8 mouse cellular contexts compared by ENCODE assay signal in genomic region chr1:128832201-128832883, GRCm38 (mm10).
DNase-seq lines count a peak whose midpoint lies in the region; ATAC-seq and TF ChIP-seq lines count a peak whose summit lies in the region.

No protein-coding gene starts in this region.

- no peak overlapping the region for H3K27ac ChIP-seq in heart, embryonic 14.5 days (replicated peaks in 1 of 2; ENCODE audit: control insufficient read depth in 1 of 2, insufficient read depth in 1 of 2, low read depth in 2 of 2, low read length in 2 of 2)
- no peak overlapping the region for H3K27ac ChIP-seq in liver, embryonic 12.5 days
- H3K27ac ChIP-seq in stomach, embryonic 14.5 days (ENCODE audit: low read length), result no peak overlapping the region

- H3K79me2 ChIP-seq in C2C12 (ENCODE audit: control insufficient read depth, insufficient read depth), result no peaks in the 10 kb centered on the region

- no peaks in the 10 kb centered on the region for H3K4me1 ChIP-seq in heart, embryonic 14.5 days (ENCODE audit: control insufficient read depth in 2 of 2, insufficient read depth in 2 of 2, low read length in 2 of 2)
- H3K4me1 ChIP-seq in liver, embryonic 12.5 days, result no peaks in the 10 kb centered on the region
- 0 out of 2 replicates have a peak, but pooled peaks cover 3% of the 10 kb centered on the region for H3K4me1 ChIP-seq in stomach, embryonic 14.5 days (ENCODE audit: control insufficient read depth, insufficient read depth, low read length)

- peak overlapping the region; percentile 67 for H3K4me2 ChIP-seq in heart, embryonic 14.5 days (ENCODE audit: low read length)
- peak overlapping the region; percentile 55 for H3K4me2 ChIP-seq in liver, embryonic 12.5 days
- H3K4me2 ChIP-seq in stomach, embryonic 14.5 days (replicated peaks; ENCODE audit: low read depth, low read length), result peak overlapping the region; percentile 59

- peak; percentile 72 for DNase-seq in brain, adult 2 months (ENCODE audit: low read depth, low spot score)
- peak; percentile 86 for DNase-seq in kidney, postnatal 10 days
- DNase-seq in naive thymus-derived CD4-positive, alpha-beta T cell, adult 2 months (ENCODE audit: low read depth), result peak; percentile 91

- ATAC-seq in erythroid progenitor cell, adult 5-6 weeks (replicated peaks; ENCODE audit: low FRiP score, poor library complexity, severe bottlenecking), result 0 out of 2 replicates have a peak, but pooled peaks have one; percentile 64
- no peak for ATAC-seq in heart, embryonic 14.5 days (ENCODE audit: insufficient number of reproducible peaks, insufficient read depth, low FRiP score, low read depth)
- peak; percentile 46; the same call in 1 of the 2 replicates for ATAC-seq in liver, embryonic 12.5 days
- peak; percentile 67; the same call in 1 of the 2 replicates for ATAC-seq in stomach, embryonic 14.5 days (ENCODE audit: insufficient number of reproducible peaks, insufficient read depth, low FRiP score, low read depth)

- no peak overlapping the region for H3ac ChIP-seq in C2C12 (ENCODE audit: control insufficient read depth, insufficient read length, low read depth)

- no peak overlapping the region for H3K4me3 ChIP-seq in C2C12 (ENCODE audit: insufficient read depth, poor library complexity, severe bottlenecking)
- peak overlapping the region; percentile 30 to 34 for H3K4me3 ChIP-seq in heart, embryonic 14.5 days (ENCODE audit: control insufficient read depth in 1 of 2, insufficient read depth in 1 of 2, low read depth in 1 of 2, low read length in 2 of 2)
- H3K4me3 ChIP-seq in liver, embryonic 12.5 days, result peak overlapping the region; percentile 22
- peak overlapping the region; percentile 8 for H3K4me3 ChIP-seq in stomach, embryonic 14.5 days (ENCODE audit: low read depth, low read length)

- peak; percentile 86 for TF ChIP-seq CTCF in C2C12 (IDR thresholded peaks at IDR 0.05; ENCODE audit: control insufficient read depth, insufficient read depth, insufficient read length)

- no peaks in the 10 kb centered on the region for H3K36me3 ChIP-seq in C2C12 (ENCODE audit: control insufficient read depth, insufficient read depth)
- H3K36me3 ChIP-seq in heart, embryonic 14.5 days (ENCODE audit: control insufficient read depth, insufficient read depth, low read length), result no peaks in the 10 kb centered on the region
- no peaks in the 10 kb centered on the region for H3K36me3 ChIP-seq in liver, embryonic 12.5 days
- H3K36me3 ChIP-seq in stomach, embryonic 14.5 days (ENCODE audit: control insufficient read depth, insufficient read depth, low read length), result no peaks in the 10 kb centered on the region

- WGBS in heart, embryonic 14.5 days, result 21% methylated on average over 18 of the region's 18 CpGs
- WGBS in liver, embryonic 12.5 days (ENCODE audit: insufficient replicate concordance), result 35% methylated on average over 18 of the region's 18 CpGs
- 10% methylated on average over 18 of the region's 18 CpGs for WGBS in stomach, embryonic 14.5 days

- H3K79me3 ChIP-seq in C2C12 (ENCODE audit: low read depth), result no peaks in the 10 kb centered on the region

- H3K9ac ChIP-seq in heart, embryonic 14.5 days (ENCODE audit: low read length), result peak overlapping the region; percentile 58
- H3K9ac ChIP-seq in liver, embryonic 12.5 days, result no peak overlapping the region
- no peak overlapping the region; the same call in 1 of the 2 replicates for H3K9ac ChIP-seq in stomach, embryonic 14.5 days (replicated peaks; ENCODE audit: low read depth, low read length)

- H3K9me3 ChIP-seq in heart, embryonic 14.5 days (ENCODE audit: control insufficient read depth, low read length), result no peaks in the 10 kb centered on the region
- H3K9me3 ChIP-seq in liver, embryonic 12.5 days (replicated peaks), result no peaks in the 10 kb centered on the region
- no peaks in the 10 kb centered on the region for H3K9me3 ChIP-seq in stomach, embryonic 14.5 days (ENCODE audit: control insufficient read depth, low read depth, low read length)

- no peaks in the 10 kb centered on the region for H3K27me3 ChIP-seq in C2C12 (ENCODE audit: control insufficient read depth, insufficient read depth, insufficient read length)
- 0 out of 2 replicates have a peak, but pooled peaks cover 4% of the 10 kb centered on the region for H3K27me3 ChIP-seq in heart, embryonic 14.5 days (ENCODE audit: control insufficient read depth, insufficient read depth, low read length)
- H3K27me3 ChIP-seq in liver, embryonic 12.5 days (replicated peaks), result no peaks in the 10 kb centered on the region
- no peaks in the 10 kb centered on the region for H3K27me3 ChIP-seq in stomach, embryonic 14.5 days (ENCODE audit: control insufficient read depth, insufficient read depth, low read length)

TF ChIP-seq in C2C12, 6 proteins besides CTCF, POLR2A, EP300 and RAD21:
- no peak for TF ChIP-seq MYOG (IDR thresholded peaks at IDR 0.05; ENCODE audit: control insufficient read depth, extremely low read depth, insufficient read length)
- TF ChIP-seq MAX (IDR thresholded peaks at IDR 0.05), result no peak
- TF ChIP-seq USF1 (IDR thresholded peaks at IDR 0.05; ENCODE audit: low read depth), result no peak
- TF ChIP-seq CEBPB (IDR thresholded peaks at IDR 0.05; ENCODE audit: low read depth), result no peak
- TF ChIP-seq FOSL1 (IDR thresholded peaks at IDR 0.05; ENCODE audit: insufficient read depth, low read length, poor library complexity, severe bottlenecking), result no peak
- no peak for TF ChIP-seq MYOD1 (IDR thresholded peaks at IDR 0.05; ENCODE audit: control insufficient read depth, insufficient read length, low read depth)
